Mouse (Mus musculus) small intestine, adult 2 months (tissue): ENCODE data around the gene Csk.

Experiments
- CTCF ChIP-seq: fragments of 200-500 bp; IDR thresholded peaks from 2 replicates; pipeline ENCODE4 v1.5.1; 2012; ENCODE audit warnings: low read depth, mild to moderate bottlenecking, control low read depth, inconsistent platforms, low read length, moderate library complexity, mixed read lengths; ENCODE audit not compliant: insufficient replicate concordance, insufficient read length; ENCODE audit errors: extremely low read depth
- POLR2A ChIP-seq: fragments of 200-500 bp; IDR thresholded peaks from 2 replicates; pipeline ENCODE4 v1.6.1; 2012; ENCODE audit warnings: low read depth, mild to moderate bottlenecking, control low read depth, inconsistent platforms, low read length, moderate library complexity

DNA sequence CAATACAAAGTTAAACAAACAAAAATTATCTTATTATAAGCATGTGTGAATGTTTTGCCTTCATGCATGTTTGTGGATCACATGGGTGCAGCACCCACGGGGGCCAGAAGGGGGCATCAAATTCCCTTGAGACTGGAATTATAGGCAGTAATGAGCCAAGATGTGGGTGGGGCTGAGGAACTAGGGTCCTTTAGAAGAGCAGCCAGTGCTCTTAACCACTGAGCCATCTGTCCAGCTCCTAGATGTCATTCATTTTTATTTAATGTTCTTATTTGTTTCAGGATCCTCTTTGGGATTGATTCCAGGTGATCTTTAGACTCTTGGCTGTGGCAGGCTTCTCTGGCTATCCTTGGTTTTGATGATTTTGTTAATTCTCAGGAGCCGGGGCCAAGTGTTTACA, 34.7 kb upstream of the Csk start:
- TF ChIP-seq CTCF = peak; percentile 70; the same call in 1 of the 2 replicates
- no peak for TF ChIP-seq POLR2A
